Mouse (Mus musculus) brain, adult 2 months (tissue): ENCODE results near the gene Als2cl.

ENCODE experiments used
- DNase-seq: peaks from one replicate; pipeline ENCODE4 v3.0.0; 2011; ENCODE audit warnings: low read depth, low spot score

The Als2cl gene

DNA sequence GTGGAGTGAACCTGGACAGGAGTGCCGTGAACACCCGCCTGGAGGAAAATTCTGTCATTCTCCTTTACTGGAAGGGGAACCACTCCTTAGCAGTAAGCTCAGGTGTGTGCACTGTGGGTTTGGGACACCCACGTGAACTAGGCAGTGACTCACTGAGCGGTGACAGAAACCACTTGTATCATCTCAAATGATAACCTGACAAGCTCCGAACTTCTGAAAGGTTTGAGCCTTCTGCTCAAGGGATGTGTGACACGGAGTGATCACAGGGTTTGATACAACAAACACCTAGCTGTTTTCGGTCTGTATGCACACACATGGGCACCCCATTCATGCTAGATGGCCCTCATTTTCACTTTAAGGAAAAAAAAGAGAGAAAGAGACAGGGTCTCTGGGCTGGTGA is 37.1 kb downstream of the Als2cl start, which contains the start of gene Fam240a:
Fam240a (minus strand) TSS at position 76 of the 400 bp plus-strand sequence.
- peak; percentile 38 for DNase-seq

DNA sequence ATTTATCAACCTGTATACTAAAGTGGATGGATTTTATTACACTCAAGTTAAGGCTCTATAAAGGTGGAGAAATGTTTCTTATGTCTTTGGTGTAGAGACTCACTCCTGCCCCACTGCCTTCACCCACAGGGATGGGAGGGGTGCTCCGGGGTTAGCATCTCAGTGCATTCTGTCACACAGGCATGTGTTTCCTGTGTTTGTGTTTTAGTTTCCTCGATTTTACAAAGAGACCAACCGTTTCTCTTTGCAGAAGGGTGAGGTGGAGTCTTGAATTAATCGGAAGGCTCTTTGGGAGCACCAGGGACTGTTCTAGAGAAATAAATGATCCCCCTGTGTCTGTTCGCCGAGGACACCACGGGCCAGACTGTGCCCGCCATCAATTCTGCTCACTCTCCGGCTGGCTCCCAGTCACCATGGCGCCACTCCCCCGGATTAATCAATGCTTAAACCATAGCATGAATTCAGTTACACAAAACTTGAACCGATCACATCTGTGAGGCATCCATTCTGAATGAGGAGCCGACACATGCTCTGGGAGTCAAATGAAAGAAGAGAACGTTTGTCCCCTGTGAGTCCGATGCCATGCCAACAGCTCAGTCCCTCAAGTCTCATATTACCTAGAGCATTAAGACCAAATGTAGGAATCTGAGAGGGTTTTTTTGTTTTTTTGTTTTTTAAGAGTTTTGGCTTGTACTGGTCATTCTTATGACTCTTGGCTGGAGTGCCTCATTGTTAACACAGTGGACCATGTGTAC is 41.2 kb downstream of the Als2cl start:
- DNase-seq = no peak

DNA sequence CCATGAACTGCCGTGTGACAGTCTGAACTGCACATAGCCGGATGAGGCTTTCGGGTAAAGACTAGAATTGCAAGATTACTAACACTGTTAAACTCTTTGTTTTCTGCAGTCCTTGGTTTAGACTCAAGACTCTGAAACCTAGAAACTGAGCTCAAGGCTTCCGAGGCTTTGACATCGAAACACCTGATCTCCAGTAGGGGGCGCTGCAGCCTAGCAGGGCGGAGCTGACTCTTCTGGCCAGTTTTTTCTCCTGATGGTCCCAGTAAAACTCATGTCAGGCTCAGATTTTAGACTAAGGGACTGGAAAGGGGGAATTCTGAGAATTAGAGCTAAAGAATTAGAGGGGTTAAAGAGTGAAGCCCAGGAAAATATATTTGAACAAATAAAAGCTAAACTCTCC is 43.1 kb downstream of the Als2cl start:
- peak; percentile 74 for DNase-seq

DNA sequence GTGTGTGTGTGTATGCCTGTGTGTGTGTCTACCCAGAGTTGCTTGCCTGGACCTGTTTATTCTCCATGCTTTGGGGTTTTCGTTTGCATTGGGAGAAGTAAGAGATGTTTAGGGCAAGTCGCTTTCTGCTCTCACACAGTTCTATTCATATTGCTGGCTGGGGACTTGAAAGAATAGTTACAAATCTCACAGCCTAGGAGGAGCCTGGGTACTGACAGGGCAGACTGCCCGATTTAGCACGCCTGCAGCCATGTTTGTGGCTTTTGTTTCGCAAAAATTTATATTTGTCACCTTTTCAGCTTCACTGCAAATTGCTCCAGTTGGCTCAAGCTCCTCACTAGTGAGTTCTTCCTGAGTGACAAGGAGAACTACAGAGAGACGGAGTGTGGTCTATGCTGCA is 51.9 kb downstream of the Als2cl start:
- DNase-seq = peak; percentile 14

DNA sequence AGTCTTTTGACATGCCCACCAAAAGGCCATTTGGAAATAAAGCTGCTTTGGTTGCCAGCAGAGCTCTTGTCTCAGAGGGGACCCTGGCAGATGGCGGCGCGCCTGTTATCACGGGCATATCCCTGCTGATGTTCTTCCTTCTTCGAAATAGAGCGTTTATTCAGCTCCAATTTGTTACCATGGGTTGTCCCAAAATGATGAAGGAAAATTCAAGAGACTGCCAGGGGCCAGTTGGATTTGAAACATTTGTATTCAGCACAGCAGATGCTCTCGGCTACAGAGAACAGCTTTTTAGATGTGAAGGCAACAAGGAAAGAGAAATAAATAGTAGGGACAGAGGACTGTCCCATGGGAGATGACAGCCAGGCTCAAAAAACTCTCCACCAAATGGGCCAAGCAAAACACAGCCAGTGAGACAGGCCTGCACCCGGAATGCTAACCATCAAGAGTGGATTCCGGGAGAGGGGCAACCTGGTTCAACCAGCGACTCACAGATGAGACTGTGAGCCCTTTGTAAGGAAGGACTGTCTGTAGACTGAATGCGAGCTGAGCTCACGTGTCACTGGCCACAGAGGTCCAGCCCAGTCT is 54.3 kb downstream of the Als2cl start:
- peak; percentile 53 for DNase-seq

DNA sequence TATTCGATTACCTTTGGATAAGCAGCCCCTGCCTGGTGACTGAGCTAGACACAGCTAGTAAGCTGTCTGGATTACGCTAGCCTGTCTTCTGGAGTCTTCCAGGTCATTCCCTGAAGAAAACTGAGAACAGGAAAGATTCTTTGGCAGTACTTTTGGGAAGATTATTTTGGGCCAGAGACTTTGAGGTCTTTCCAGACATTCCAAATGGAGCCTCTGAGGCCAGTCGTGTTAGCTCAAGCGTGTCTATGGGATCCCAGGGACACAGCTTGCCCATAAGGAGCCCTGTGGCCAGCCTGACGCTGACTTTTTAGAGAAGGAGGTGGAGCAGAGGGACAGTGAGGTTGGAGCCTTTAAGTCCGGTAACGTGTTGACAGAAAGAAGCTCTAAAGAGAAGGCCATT is 56.3 kb downstream of the Als2cl start:
- DNase-seq = no peak

DNA sequence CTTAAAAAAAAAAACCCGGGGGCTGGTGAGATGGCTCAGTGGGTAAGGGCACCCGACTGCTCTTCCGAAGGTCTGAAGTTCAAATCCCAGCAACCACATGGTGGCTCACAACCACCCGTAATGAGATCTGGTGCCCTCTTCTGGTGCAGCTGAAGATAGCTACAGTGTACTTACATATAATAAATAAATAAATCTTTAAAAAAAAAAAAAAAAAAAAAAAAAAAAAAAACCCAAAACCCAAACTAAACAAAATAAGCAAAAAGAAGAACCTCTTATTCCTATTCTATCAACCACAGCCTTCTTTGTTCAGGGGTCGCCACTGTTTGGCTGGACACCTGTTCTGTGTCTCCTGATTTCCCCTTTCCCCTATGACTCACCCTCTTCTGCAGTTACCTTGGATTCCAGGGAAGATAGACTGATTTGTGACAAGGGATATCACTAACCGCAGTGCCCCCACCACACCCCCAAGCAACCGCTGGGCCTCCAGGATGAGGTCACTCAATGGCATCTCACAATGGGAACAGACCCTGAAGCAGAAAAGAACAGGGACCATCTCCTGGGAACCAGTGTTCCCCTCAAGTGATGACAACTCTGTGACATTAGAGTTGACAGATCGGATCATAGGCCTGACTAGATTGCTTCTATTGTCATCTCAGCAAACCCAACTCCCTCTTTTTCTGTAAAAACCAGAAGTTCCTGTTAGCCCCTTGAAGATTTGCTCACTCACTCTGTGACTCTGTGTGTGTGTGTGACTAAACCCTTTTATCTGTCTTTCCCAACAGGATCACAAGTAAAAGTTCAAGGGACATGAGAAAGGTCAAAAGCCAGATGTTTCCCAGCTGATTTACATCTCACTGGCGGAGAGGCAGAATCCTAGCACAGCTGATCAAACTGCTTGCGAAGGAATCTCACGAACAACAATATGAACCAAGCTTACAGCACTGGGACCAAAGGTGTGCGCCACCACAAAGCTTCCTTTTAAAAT is 58.1 kb downstream of the Als2cl start:
- DNase-seq = no peak

DNA sequence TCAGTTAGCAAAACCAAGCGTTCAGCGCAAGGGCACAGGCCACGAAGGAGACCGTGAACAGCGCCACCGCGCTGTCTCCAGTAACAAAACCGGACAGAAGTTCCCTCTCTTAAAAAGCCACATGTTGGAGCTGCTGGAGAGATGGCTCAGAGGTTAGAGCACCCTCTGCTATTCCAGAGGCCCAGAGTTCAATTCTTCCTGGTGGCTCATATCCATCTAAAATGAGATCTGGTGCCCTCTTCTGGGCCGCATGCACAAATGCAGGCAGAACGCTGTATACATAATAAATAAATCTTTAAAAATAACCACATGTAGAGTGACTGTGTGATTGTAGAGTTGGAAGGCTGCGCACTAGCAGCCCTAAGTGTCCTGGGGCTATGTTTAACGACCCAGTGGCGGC is 64.6 kb downstream of the Als2cl start:
- peak; percentile 32 for DNase-seq

DNA sequence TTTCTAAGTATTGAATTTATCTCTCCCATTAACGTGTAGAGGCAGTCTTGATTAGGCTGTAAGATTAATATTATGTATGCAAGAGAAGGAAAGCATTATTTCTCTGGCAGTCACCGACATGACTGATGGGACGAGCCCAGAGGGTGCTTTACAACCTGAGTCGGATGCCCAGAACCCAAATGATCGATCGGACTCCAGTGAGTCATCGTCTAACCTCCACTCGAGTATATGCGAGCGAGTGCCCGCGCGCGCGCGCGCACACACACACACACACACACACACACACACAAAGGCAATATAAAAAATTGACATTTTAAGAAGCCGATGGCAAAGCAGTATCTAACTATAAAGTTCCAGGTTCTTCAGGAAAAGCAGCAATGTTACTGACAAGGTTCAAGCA is 65.7 kb downstream of the Als2cl start:
- no peak for DNase-seq

DNA sequence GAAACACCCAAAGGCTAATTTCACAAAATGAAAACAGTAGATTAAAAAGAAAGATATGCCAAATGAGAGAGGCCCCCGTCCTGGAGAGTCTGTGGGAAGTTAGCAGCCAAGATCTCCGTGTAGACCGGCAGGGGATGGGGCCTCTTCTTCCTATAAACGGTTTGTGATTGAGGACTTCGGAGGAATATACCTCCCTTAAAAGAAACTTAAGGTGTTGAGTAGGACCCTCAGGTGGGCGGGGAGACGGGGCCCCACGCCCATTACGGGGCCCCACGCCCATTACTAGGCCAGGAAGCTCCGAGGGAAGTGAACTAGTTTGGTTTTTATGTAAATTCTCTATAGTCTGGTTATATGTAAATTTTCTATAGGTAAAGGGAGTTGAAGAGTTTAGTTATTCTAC is 66.3 kb downstream of the Als2cl start, which contains the start of gene Tdgf1:
Tdgf1 (minus strand) TSS at position 233 of the 400 bp plus-strand sequence.
- DNase-seq = no peak

DNA sequence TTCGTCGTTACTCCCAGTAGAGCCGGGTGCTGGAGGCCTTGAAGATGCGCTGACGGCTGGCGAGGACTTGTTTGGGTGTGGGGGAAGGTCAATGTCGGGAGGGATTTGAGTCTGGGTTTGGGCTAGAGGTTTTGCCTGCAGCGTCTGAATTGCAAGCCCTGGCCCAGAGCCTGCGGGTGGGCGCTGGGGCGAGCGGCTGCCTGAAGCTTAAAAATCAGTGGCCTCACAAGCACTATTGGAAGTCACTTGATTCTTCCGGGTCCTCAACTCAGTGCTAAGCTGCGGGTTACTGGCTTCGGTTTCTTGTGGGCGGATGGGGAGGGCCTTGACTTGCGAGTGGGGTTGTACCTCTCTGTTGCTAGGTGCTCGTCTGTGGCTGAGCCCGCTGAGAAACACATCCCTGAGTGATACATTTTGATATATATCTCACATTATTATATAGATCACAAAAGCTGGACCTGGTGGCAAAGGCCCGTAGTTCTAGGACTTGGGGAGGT is 66.9 kb downstream of the Als2cl start:
- DNase-seq = no peak

DNA sequence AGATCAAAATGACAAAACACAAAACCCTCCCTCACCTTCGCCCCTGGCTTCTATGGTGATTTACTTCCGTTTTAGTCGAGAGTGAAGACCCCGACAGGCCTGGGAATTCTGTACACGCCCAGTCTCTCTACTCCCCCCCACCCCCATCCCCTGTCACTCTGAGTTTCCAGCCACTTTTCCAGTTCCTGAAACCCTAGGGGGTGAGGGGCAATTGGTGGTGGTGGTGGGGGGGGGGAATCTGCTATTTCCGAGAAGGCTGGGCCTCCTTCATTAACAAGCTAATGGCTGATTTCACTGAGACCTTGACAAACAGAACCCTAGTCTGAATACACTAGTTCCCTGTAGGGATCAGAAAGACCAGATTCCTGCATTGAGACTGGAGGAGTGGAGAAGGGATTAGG is 67.6 kb downstream of the Als2cl start:
- no peak for DNase-seq

DNA sequence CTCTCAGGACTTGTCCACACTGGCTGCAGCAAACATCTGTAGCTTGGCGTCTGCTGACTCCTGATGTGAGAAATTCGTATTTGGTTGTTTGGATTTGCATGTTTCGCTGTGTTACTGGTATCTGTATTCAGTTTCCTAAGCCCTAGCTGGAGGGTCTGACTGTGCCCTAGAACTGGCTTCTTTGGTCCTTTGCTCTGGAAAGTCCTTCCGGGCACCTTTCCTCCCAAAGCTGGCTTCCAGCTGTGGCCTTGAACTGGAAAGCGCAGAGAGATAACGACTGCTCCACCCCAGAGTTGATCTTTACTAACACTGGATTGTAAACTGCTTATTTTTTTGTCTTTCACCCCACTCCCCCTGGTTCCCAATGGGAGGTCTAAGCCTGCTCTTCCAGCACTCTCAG is 68.2 kb downstream of the Als2cl start:
- DNase-seq = no peak

DNA sequence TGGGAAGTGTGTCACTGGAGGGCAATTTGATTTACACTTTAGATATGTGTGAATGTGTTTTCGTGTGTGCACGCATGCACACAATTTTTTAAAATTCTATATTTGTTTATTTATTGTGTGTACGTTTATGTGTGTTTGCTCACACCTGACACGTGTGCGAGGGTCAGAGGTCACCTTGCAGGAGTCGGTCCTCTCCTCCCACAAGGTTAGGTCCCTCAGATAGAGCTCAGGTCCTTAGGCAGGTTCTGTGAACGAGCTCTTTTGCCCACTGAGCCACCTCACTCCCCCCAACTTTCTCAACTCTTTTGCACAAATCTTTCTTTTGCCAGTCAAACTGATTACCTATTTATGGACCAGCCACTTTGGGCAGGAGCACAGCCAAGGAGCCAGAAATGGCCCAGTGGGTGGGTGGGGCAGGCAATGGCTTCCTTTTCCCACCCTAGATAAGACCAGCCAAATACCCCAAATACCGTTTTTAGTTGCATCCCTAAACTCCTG is 69.2 kb downstream of the Als2cl start:
- DNase-seq = no peak

DNA sequence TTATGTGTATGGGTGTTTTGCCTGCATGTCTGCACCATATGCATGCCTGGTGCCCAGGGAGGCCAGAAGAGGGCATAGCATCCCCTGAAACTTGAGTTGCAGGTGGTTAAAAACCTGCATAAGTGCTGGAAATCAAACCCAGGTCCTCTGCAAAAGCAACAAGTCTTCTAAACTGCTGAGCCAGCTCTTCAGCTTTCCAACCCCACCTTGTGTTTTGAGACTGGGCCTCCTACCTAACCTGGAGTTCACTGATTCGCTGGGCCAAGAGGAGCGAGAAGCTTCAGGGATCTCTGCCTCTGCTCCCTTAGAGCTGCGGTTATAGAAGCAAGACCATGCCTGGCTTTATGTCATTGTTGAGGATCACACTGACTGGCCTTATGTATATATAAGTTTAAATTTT is 70.4 kb downstream of the Als2cl start:
- DNase-seq = no peak
